Mouse (Mus musculus): ENCODE data around the gene Cpsf3. TPM values are rescaled to one million over a fixed set of nuclear protein-coding genes. Genes with fewer than 3 reads are reported as not detected.

The Cpsf3 gene
- polyA plus RNA-seq, 1 experiment from 2014 or later: 106 TPM

GRCm38 (mm10) chr12:21325266-21325665 is 40.1 kb downstream of the Cpsf3 start:
- Histone ChIP-seq H3K4me3 (replicated peaks) (no peak overlapping the region), H3K4me2 (replicated peaks) (no peak overlapping the region), H3K4me1 (replicated peaks) (no peaks in the 10 kb centered on the region), H3K9ac (no peak overlapping the region), H3K27ac (no peak overlapping the region), H3K27me3 (replicated peaks) (no peaks in the 10 kb centered on the region), H3K9me3 (no peaks in the 10 kb centered on the region), H3K36me3 (peaks cover 14% of the 10 kb centered on the region)
- ATAC-seq: no peak
- WGBS: 86% methylated on average over 8 of the region's 8 CpGs

- Histone ChIP-seq H3K4me2 (replicated peaks) (no peak overlapping the region), H3K9ac (no peak overlapping the region), H3K27ac (no peak overlapping the region), H3K9me3 (no peaks in the 10 kb centered on the region), H3K27me3 (replicated peaks) (no peaks in the 10 kb centered on the region), H3K36me3 (peaks cover 14% of the 10 kb centered on the region), H3K4me1 (replicated peaks) (no peaks in the 10 kb centered on the region), H3K4me3 (replicated peaks) (no peak overlapping the region)
- 98% methylated on average over 3 of the region's 3 CpGs for WGBS
- no peak for ATAC-seq
Measured at GRCm38 (mm10) chr12:21326325-21326724, 41.1 kb downstream of the Cpsf3 start.

- Histone ChIP-seq H3K4me2 (replicated peaks) (no peak overlapping the region), H3K27me3 (replicated peaks) (no peaks in the 10 kb centered on the region), H3K4me3 (replicated peaks) (no peak overlapping the region), H3K27ac (no peak overlapping the region), H3K4me1 (replicated peaks) (no peaks in the 10 kb centered on the region), H3K9ac (no peak overlapping the region), H3K36me3 (peaks cover 25% of the 10 kb centered on the region), H3K9me3 (no peaks in the 10 kb centered on the region)
- no peak for ATAC-seq
- 83% methylated on average over 9 of the region's 9 CpGs for WGBS
Measured at GRCm38 (mm10) chr12:21329661-21330400, 44.6 kb downstream of the Cpsf3 start.

GRCm38 (mm10) chr12:21330961-21331576 is 45.9 kb downstream of the Cpsf3 start:
- WGBS: 86% methylated on average over 10 of the region's 10 CpGs
- Histone ChIP-seq H3K4me2 (replicated peaks) (no peak overlapping the region), H3K9me3 (no peaks in the 10 kb centered on the region), H3K27ac (no peak overlapping the region), H3K4me3 (replicated peaks) (no peak overlapping the region), H3K27me3 (replicated peaks) (no peaks in the 10 kb centered on the region), H3K4me1 (replicated peaks) (no peaks in the 10 kb centered on the region), H3K9ac (no peak overlapping the region), H3K36me3 (peaks cover 28% of the 10 kb centered on the region)
- ATAC-seq: no peak

GRCm38 (mm10) chr12:21331711-21332110 is 46.5 kb downstream of the Cpsf3 start:
- H3K9me3 ChIP-seq: no peaks in the 10 kb centered on the region
- 92% methylated on average over 6 of the region's 6 CpGs for WGBS
- ATAC-seq: no peak
- no peak overlapping the region for H3K4me3 ChIP-seq (replicated peaks)
- H3K4me2 ChIP-seq (replicated peaks): no peak overlapping the region
- no peaks in the 10 kb centered on the region for H3K27me3 ChIP-seq (replicated peaks)
- no peaks in the 10 kb centered on the region for H3K4me1 ChIP-seq (replicated peaks)
- peaks cover 28% of the 10 kb centered on the region for H3K36me3 ChIP-seq
- no peak overlapping the region for H3K27ac ChIP-seq
- no peak overlapping the region for H3K9ac ChIP-seq

GRCm38 (mm10) chr12:21333021-21333420 is 47.8 kb downstream of the Cpsf3 start:
- peaks cover 24% of the 10 kb centered on the region for H3K36me3 ChIP-seq
- WGBS: 92% methylated on average over 7 of the region's 7 CpGs

GRCm38 (mm10) chr12:21333766-21334165 is 48.6 kb downstream of the Cpsf3 start:
- H3K27ac ChIP-seq: no peak overlapping the region
- no peak overlapping the region for H3K4me2 ChIP-seq (replicated peaks)
- H3K27me3 ChIP-seq (replicated peaks): no peaks in the 10 kb centered on the region
- peaks cover 23% of the 10 kb centered on the region for H3K36me3 ChIP-seq
- H3K9me3 ChIP-seq: no peaks in the 10 kb centered on the region
- H3K4me1 ChIP-seq (replicated peaks): no peaks in the 10 kb centered on the region
- no peak overlapping the region for H3K9ac ChIP-seq
- H3K4me3 ChIP-seq (replicated peaks): no peak overlapping the region
- 91% methylated on average over 5 of the region's 5 CpGs for WGBS
- no peak for ATAC-seq

More at GRCm38 (mm10) chr12:21333021-21333420, 47.8 kb downstream of the Cpsf3 start:
- no peak for ATAC-seq
- Histone ChIP-seq H3K4me3 (replicated peaks) (no peak overlapping the region), H3K4me2 (replicated peaks) (no peak overlapping the region), H3K9me3 (no peaks in the 10 kb centered on the region), H3K9ac (no peak overlapping the region), H3K27me3 (replicated peaks) (no peaks in the 10 kb centered on the region), H3K4me1 (replicated peaks) (no peaks in the 10 kb centered on the region), H3K27ac (no peak overlapping the region)

GRCm38 (mm10) chr12:21335869-21336268 is 50.7 kb downstream of the Cpsf3 start:
- Histone ChIP-seq H3K9me3 (no peaks in the 10 kb centered on the region), H3K4me3 (replicated peaks) (no peak overlapping the region), H3K4me1 (replicated peaks) (no peaks in the 10 kb centered on the region), H3K36me3 (peaks cover 27% of the 10 kb centered on the region), H3K27ac (no peak overlapping the region), H3K27me3 (replicated peaks) (no peaks in the 10 kb centered on the region), H3K9ac (no peak overlapping the region), H3K4me2 (replicated peaks) (no peak overlapping the region)
- 80% methylated on average over 7 of the region's 7 CpGs for WGBS
- no peak for ATAC-seq

- H3K36me3 ChIP-seq: peaks cover 19% of the 10 kb centered on the region; the same call in 1 of the 2 replicates
- 96% methylated on average over 5 of the region's 5 CpGs for WGBS
Measured at GRCm38 (mm10) chr12:21337171-21337570, 52.0 kb downstream of the Cpsf3 start.

GRCm38 (mm10) chr12:21340674-21341073 is 55.5 kb downstream of the Cpsf3 start:
- WGBS: 93% methylated on average over 5 of the region's 5 CpGs
- Histone ChIP-seq H3K9ac (no peak overlapping the region), H3K27me3 (replicated peaks) (no peaks in the 10 kb centered on the region), H3K4me2 (replicated peaks) (no peak overlapping the region), H3K27ac (no peak overlapping the region), H3K4me1 (replicated peaks) (no peaks in the 10 kb centered on the region), H3K9me3 (no peaks in the 10 kb centered on the region), H3K4me3 (replicated peaks) (no peak overlapping the region), H3K36me3 (peaks cover 6% of the 10 kb centered on the region; the same call in 1 of the 2 replicates)
- no peak for ATAC-seq

More at GRCm38 (mm10) chr12:21337171-21337570, 52.0 kb downstream of the Cpsf3 start:
- H3K9me3 ChIP-seq: no peaks in the 10 kb centered on the region
- ATAC-seq: no peak
- no peak overlapping the region for H3K27ac ChIP-seq
- H3K4me2 ChIP-seq (replicated peaks): no peak overlapping the region
- no peaks in the 10 kb centered on the region for H3K4me1 ChIP-seq (replicated peaks)
- no peak overlapping the region for H3K9ac ChIP-seq
- no peak overlapping the region for H3K4me3 ChIP-seq (replicated peaks)
- H3K27me3 ChIP-seq (replicated peaks): no peaks in the 10 kb centered on the region

GRCm38 (mm10) chr12:21346972-21347371 is 61.8 kb downstream of the Cpsf3 start:
- no peak overlapping the region for H3K27ac ChIP-seq
- peaks cover 11% of the 10 kb centered on the region for H3K36me3 ChIP-seq
- H3K27me3 ChIP-seq (replicated peaks): no peaks in the 10 kb centered on the region
- no peak overlapping the region for H3K4me2 ChIP-seq (replicated peaks)
- no peaks in the 10 kb centered on the region for H3K4me1 ChIP-seq (replicated peaks)
- H3K9me3 ChIP-seq: no peaks in the 10 kb centered on the region
- 86% methylated on average over 7 of the region's 7 CpGs for WGBS
- no peak for ATAC-seq
- no peak overlapping the region for H3K4me3 ChIP-seq (replicated peaks)
- no peak overlapping the region for H3K9ac ChIP-seq

GRCm38 (mm10) chr12:21350113-21350876 is 65.1 kb downstream of the Cpsf3 start:
- Histone ChIP-seq H3K27me3 (replicated peaks) (no peaks in the 10 kb centered on the region), H3K4me2 (replicated peaks) (no peak overlapping the region), H3K4me1 (replicated peaks) (no peaks in the 10 kb centered on the region), H3K27ac (no peak overlapping the region), H3K9me3 (no peaks in the 10 kb centered on the region), H3K36me3 (peaks cover 23% of the 10 kb centered on the region), H3K4me3 (replicated peaks) (no peak overlapping the region), H3K9ac (no peak overlapping the region)
- no peak for ATAC-seq
- 86% methylated on average over 7 of the region's 7 CpGs for WGBS
